Mouse (Mus musculus) MEL (cell line): Measurements from ENCODE around the gene Armcx1. TPM values are rescaled to one million over a fixed set of nuclear protein-coding genes. Genes with fewer than 3 reads are reported as not detected.

Source experiments
- DNase-seq: peaks from one replicate; pipeline ENCODE4 v3.0.0; 2011; ENCODE audit warnings: low read depth, low spot score
- H3K27ac ChIP-seq: 2 replicates; pipeline ENCODE4 v1.5.1; 2012; ENCODE audit warnings: low read depth, mild to moderate bottlenecking, control low read depth, low read length, moderate library complexity; ENCODE audit not compliant: control insufficient read depth
- H3K27me3 ChIP-seq, 2 experiments: fragments of 150-350 bp in 1 of 2; sonication (generic) in 1 of 2; 2 replicates each; pipeline ENCODE4 v1.6.1; 2012; ENCODE audit warnings: low read length in 2 of 2, mild to moderate bottlenecking in 2 of 2, improper control_type of control experiment in 1 of 2, moderate library complexity in 1 of 2; ENCODE audit not compliant: insufficient read depth in 2 of 2, control insufficient read depth in 1 of 2
- H3K36me3 ChIP-seq, 2 experiments: 2 replicates each; pipeline ENCODE4 v1.6.1; 2012 to 2014; ENCODE audit warnings: low read length in 2 of 2, improper control_type of control experiment in 1 of 2, inconsistent platforms in 1 of 2, mild to moderate bottlenecking in 1 of 2; ENCODE audit not compliant: insufficient read depth in 2 of 2, control insufficient read depth in 1 of 2
- H3K4me1 ChIP-seq, 2 experiments: fragments of 150-350 bp in 1 of 2; sonication (generic) in 1 of 2; 2 replicates each; pipeline ENCODE4 v1.6.1; 2012; ENCODE audit warnings: low read length in 2 of 2, improper control_type of control experiment in 1 of 2, mild to moderate bottlenecking in 1 of 2; ENCODE audit not compliant: insufficient read depth in 2 of 2, control insufficient read depth in 1 of 2
- H3K4me3 ChIP-seq, 2 experiments: fragments of 150-350 bp in 1 of 2; sonication (generic) in 1 of 2; 2 replicates each; pipeline ENCODE4 v1.5.1; 2012; ENCODE audit warnings: low read depth in 2 of 2, low read length in 2 of 2, mild to moderate bottlenecking in 2 of 2, moderate library complexity in 2 of 2, control low read depth in 1 of 2, improper control_type of control experiment in 1 of 2; ENCODE audit not compliant: control insufficient read depth in 1 of 2, insufficient read depth in 1 of 2
- H3K79me2 ChIP-seq: 2 replicates; pipeline ENCODE4 v1.6.1; 2012; ENCODE audit warnings: mild to moderate bottlenecking, low read length, moderate library complexity; ENCODE audit not compliant: control insufficient read depth, poor library complexity, insufficient read depth
- H3K9ac ChIP-seq: 2 replicates; pipeline ENCODE4 v1.6.1; 2012; ENCODE audit warnings: low read depth, mild to moderate bottlenecking, control low read depth, low read length, moderate library complexity; ENCODE audit not compliant: control insufficient read depth, poor library complexity, severe bottlenecking
- H3K9me3 ChIP-seq: fragments of 150-350 bp; sonication (generic); replicated peaks from 2 replicates; pipeline ENCODE4 v1.6.1; 2012; ENCODE audit warnings: mild to moderate bottlenecking, low read length, improper control_type of control experiment, moderate library complexity; ENCODE audit not compliant: insufficient read depth
- BHLHE40 ChIP-seq: IDR thresholded peaks from 2 replicates; pipeline ENCODE4 v1.6.1; 2012; ENCODE audit warnings: low read depth, mild to moderate bottlenecking, inconsistent platforms, low read length, improper control_type of control experiment, borderline replicate concordance
- CTCF ChIP-seq, 3 experiments: IDR thresholded peaks in 2 of 3; conservative IDR thresholded peaks in 1 of 3; 2 replicates each; pipeline ENCODE4 v1.5.1; 2011 to 2012; ENCODE audit warnings: low read length in 3 of 3, low read depth in 2 of 3, mild to moderate bottlenecking in 2 of 3, improper control_type of control experiment in 1 of 3, inconsistent platforms in 1 of 3, mixed read lengths in 1 of 3, moderate library complexity in 1 of 3; ENCODE audit not compliant: control insufficient read depth in 1 of 3, insufficient read depth in 1 of 3, poor library complexity in 1 of 3, severe bottlenecking in 1 of 3
- ETS1 ChIP-seq: IDR thresholded peaks from 2 replicates; pipeline ENCODE4 v1.6.1; 2012; ENCODE audit warnings: low read depth, mild to moderate bottlenecking, inconsistent platforms, low read length, improper control_type of control experiment, moderate library complexity
- MAFK ChIP-seq: IDR thresholded peaks from 2 replicates; pipeline ENCODE4 v1.6.1; 2011; ENCODE audit warnings: low read depth, mild to moderate bottlenecking, low read length, improper control_type of control experiment, borderline replicate concordance
- MAX ChIP-seq: IDR thresholded peaks from 2 replicates; pipeline ENCODE4 v1.6.1; 2011; ENCODE audit warnings: low read length, improper control_type of control experiment
- MAZ ChIP-seq: IDR thresholded peaks from 2 replicates; pipeline ENCODE4 v1.6.1; 2012; ENCODE audit warnings: low read depth, mild to moderate bottlenecking, inconsistent platforms, low read length, improper control_type of control experiment
- MYC ChIP-seq: IDR thresholded peaks from 2 replicates; pipeline ENCODE4 v1.6.1; 2011; ENCODE audit warnings: low read depth, mild to moderate bottlenecking, low read length, improper control_type of control experiment, moderate library complexity
- POLR2AphosphoS2 ChIP-seq: IDR thresholded peaks from 2 replicates; pipeline ENCODE4 v1.6.1; 2011; ENCODE audit warnings: low read length, improper control_type of control experiment
- SIN3A ChIP-seq: IDR thresholded peaks from 2 replicates; pipeline ENCODE4 v1.6.1; 2012; ENCODE audit warnings: low read length, improper control_type of control experiment, inconsistent platforms
- TCF12 ChIP-seq: IDR thresholded peaks from 2 replicates; pipeline ENCODE4 v1.6.1; 2014; ENCODE audit warnings: low read depth, mild to moderate bottlenecking, inconsistent platforms, low read length, improper control_type of control experiment, moderate library complexity
- USF1 ChIP-seq: IDR thresholded peaks from 2 replicates; pipeline ENCODE4 v1.6.1; 2014; ENCODE audit warnings: low read depth, mild to moderate bottlenecking, inconsistent platforms, low read length, improper control_type of control experiment, moderate library complexity
- USF2 ChIP-seq, 2 experiments: IDR thresholded peaks; 2 replicates each; pipeline ENCODE4 v1.6.1; 2011 to 2012; ENCODE audit warnings: improper control_type of control experiment in 2 of 2, low read length in 2 of 2, borderline replicate concordance in 1 of 2, inconsistent platforms in 1 of 2, low read depth in 1 of 2, mild to moderate bottlenecking in 1 of 2; ENCODE audit not compliant: insufficient read depth in 1 of 2
- ZKSCAN1 ChIP-seq: IDR thresholded peaks from 2 replicates; pipeline ENCODE4 v1.6.1; 2012; ENCODE audit warnings: low read depth, mild to moderate bottlenecking, inconsistent platforms, low read length, improper control_type of control experiment, moderate library complexity
- polyA plus RNA-seq, 2 experiments: library from polyadenylated mRNA; stranded (reverse) in 1 of 2; unstranded in 1 of 2; fragments of >175 nt in 1 of 2; fragments of >200 nt in 1 of 2; gene quantifications; 2 replicates each; pipeline versions ENCODE4 v1.2.1 to v1.2.4; 2012; ENCODE audit warnings: low replicate concordance in 2 of 2, low read depth in 1 of 2; ENCODE audit not compliant: insufficient read length in 2 of 2, insufficient read depth in 1 of 2, missing spikeins in 1 of 2
- total RNA-seq: library from RNA; depleted of rRNA; stranded (reverse); fragments of 300-350 nt; gene quantifications from 2 replicates; pipeline ENCODE4 v1.2.3, GENCODE M21; 2012

Armcx1 gene
- total and polyA plus RNA-seq, 3 experiments = 0.10 TPM; not detected in 2

DNA sequence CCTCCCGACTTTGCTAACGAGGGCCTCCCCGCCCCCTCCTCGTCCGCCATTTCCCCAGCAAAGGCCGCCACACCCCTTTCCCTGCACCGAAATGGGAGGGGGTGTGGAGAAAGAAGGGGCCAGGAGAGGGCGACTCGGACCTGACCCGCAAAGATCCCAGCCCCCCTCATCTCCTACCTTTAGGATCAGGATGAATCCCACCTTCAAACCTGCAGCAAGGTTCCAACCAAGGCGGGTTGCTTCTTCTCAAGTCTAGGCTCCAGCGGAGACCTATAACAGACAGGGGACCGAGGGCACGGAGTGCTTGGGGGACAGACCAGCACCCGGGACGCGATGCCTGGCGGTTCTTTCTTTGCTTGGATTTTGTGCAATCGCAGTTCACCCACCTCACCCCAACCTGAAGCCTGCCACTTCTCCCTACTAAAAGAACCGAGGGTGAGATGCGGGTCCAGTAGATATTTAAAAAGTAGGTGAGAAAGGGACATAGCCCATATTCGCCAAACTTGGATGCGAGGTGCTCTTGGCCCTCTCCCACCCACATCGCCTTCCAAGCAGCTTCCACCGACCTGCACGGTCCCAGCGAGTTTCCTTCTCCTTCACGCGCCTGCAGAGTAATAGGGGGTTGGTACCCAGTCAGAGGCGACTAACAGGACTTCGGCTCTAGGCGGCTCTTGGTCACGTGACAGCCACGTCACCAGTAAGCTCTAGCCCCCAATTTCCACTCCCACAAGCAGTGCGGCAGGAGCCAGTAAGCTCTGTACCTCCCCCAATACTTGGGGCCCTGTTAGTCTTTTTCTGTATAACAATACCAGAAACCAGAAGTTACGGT is 33.2 kb downstream of the Armcx1 start, which contains the start of gene Armcx6:
Armcx6 (minus strand) TSS at position 654 of the 829 bp plus-strand sequence.
- Histone ChIP-seq H3K79me2 (no peaks in the 10 kb centered on the region), H3K9ac (no peak within 1 kb of the TSS), H3K4me3 (no peak within 1 kb of the TSS), H3K9me3 (no peaks in the 10 kb centered on the region), H3K27me3 (peaks cover 5 to 12% of the 10 kb centered on the region in 2 experiments), H3K27ac (no peak within 1 kb of the TSS), H3K36me3 (no peaks in the 10 kb centered on the region), H3K4me1 (no peaks in the 10 kb centered on the region)
- no peak for DNase-seq
- TF ChIP-seq USF1 (peak; percentile 45; the same call in 1 of the 2 replicates), ETS1 (no peak)

DNA sequence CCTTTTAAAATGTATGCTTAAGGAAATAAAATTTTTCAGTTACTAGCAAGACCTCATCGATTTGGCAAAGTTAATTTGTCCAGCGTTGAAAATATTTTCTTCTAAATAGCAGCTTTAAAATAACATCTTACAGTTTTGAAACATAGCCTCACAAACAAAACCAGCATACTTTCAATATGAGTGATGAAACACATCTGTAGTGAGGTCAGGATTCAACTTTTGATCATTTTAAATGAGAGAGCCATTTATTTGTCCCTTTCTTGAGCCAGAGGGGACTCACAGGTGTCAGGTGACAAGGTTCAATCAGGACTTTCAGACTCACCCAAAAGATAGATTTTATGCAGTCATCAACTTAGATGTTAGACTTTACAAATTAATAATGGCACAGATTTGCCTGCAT is 34.1 kb downstream of the Armcx1 start:
- H3K4me1 ChIP-seq = no peaks in the 10 kb centered on the region
- H3K79me2 ChIP-seq = peaks cover 2% of the 10 kb centered on the region; the same call in 1 of the 2 replicates
- TF ChIP-seq SIN3A = no peak
- no peak for TF ChIP-seq TCF12
- TF ChIP-seq MYC = no peak
- TF ChIP-seq MAZ = no peak
- TF ChIP-seq CTCF (IDR thresholded peaks at IDR 0.05 in 2 of 3, conservative IDR thresholded peaks at IDR 0.05 in 1 of 3; ENCODE audit: control insufficient read depth in 1 of 3, insufficient read depth in 1 of 3, low read depth in 2 of 3, low read length in 3 of 3, poor library complexity in 1 of 3, severe bottlenecking in 1 of 3) = no peak
- no peak for TF ChIP-seq USF2 (IDR thresholded peaks at IDR 0.05; ENCODE audit: borderline replicate concordance in 1 of 2, insufficient read depth in 1 of 2, low read depth in 1 of 2, low read length in 2 of 2)
- no peak for DNase-seq
- peaks cover 5 to 12% of the 10 kb centered on the region in 2 experiments for H3K27me3 ChIP-seq
- no peaks in the 10 kb centered on the region for H3K36me3 ChIP-seq
- H3K4me3 ChIP-seq = no peak overlapping the region
- H3K9me3 ChIP-seq = no peaks in the 10 kb centered on the region
- H3K27ac ChIP-seq = no peak overlapping the region
- no peak overlapping the region for H3K9ac ChIP-seq

DNA sequence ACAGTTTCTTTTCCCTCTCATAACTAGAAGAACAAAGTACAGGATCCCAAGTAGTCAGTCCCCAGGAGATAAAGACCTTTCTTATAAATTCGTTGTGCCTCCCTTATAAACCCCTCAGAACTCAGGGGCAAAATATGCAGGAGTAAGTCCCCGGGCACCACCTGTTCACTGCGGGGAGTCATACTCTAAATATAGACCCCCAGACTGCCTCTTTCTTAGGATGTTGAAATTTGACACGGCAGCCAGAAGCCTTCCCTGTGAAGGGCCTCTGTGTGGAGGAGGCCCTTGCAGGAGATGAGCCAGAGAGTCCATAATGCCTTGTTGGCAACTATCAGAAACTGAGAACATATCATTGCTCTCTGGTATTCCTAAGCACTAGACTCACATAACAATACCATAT is 34.8 kb downstream of the Armcx1 start:
- H3K4me1 ChIP-seq = no peaks in the 10 kb centered on the region
- H3K27ac ChIP-seq = no peak overlapping the region
- no peaks in the 10 kb centered on the region for H3K36me3 ChIP-seq
- H3K4me3 ChIP-seq = no peak overlapping the region
- peaks cover 5 to 12% of the 10 kb centered on the region in 2 experiments for H3K27me3 ChIP-seq
- H3K79me2 ChIP-seq = peaks cover 2% of the 10 kb centered on the region; the same call in 1 of the 2 replicates
- no peak for DNase-seq
- no peak overlapping the region for H3K9ac ChIP-seq
- TF ChIP-seq MYC (no peak), POLR2AphosphoS2 (no peak), BHLHE40 (no peak), MAFK (no peak), SIN3A (no peak), MAZ (no peak), MAX (no peak), ZKSCAN1 (no peak)
- H3K9me3 ChIP-seq = no peaks in the 10 kb centered on the region
